Mouse (Mus musculus): ENCODE measurements at regions not wholly inside any gene's neighbourhood (a gene's known extent, or its start where the extent isn't known, plus 50 kb on each side); places are given as distances from the start of the nearest gene placed in this dataset.
A peak's percentile ranks its signal among the peaks of the same experiment; 100 is the strongest.

DNA sequence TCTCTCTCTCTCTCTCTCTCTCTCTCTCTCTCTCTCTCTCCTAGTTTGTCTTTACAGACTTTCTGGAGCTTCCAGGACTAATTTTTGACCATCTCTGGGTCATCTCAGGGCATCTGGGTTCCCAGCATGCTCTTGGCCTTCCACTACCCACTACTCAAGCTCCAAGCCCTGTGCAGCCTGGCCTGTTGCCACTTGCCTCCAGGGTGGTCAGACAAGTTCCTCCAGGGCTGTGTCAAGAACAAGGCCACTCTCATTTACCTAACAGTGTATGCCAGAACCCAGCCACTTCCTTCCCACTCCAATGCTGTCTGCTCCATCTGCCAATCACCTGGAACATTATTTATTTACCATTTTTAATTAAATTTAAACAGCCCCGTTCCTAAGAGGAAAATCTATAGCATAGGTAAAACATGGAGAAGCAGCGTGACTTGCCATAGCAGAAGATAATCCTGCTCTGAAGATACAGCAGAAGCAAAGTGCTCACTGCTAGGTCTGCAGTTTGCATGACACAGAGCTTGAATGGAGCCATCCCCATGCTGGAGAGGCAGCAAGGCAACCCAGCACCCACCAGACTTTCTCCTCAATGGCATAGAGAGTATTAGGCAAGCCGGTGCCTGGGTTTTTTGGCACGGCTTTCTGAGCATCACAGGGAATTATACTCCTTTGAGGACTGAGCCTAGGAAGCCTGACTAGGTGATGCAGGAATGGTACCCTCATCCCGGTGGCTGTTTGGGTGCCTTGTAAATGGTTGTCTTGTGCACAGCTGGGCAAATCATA is 54.0 kb downstream of the Foxi1 start:
- DNase-seq = no peak

- DNase-seq = peak; percentile 85
Observed at GRCm38 (mm10) chr11:34149370-34149976, 51.1 kb upstream of the 4930469K13Rik start.

Measured in kidney, postnatal 14 days (tissue).